Mouse (Mus musculus) embryonic fibroblast, embryonic 13.5 days (primary cell): ENCODE results near the gene Zfp715.

Experiments
- CTCF ChIP-seq: IDR thresholded peaks from 2 replicates; pipeline ENCODE4 v1.5.1; 2011; ENCODE audit warnings: mild to moderate bottlenecking, control low read depth, low read length, moderate library complexity, borderline replicate concordance; ENCODE audit not compliant: insufficient read depth
- POLR2A ChIP-seq: IDR thresholded peaks from 2 replicates; pipeline ENCODE4 v1.6.1; 2011; ENCODE audit warnings: low read depth, mild to moderate bottlenecking, control low read depth, low read length, moderate library complexity

GRCm38 (mm10) chr7:43354893-43355835 lies 42.1 kb upstream of the Zfp715 start:
- TF ChIP-seq CTCF: no peak
- TF ChIP-seq POLR2A: no peak
